Mouse (Mus musculus): ENCODE results near the gene Zfp750.

GRCm38 (mm10) chr11:121467408-121467807 is 51.7 kb downstream of the Zfp750 start:
- TF ChIP-seq CTCF (IDR thresholded peaks at IDR 0.05; ENCODE audit: borderline replicate concordance, insufficient read depth, low read length) (no peak), POLR2A (IDR thresholded peaks at IDR 0.05; ENCODE audit: low read depth, low read length) (no peak)

All from embryonic fibroblast, embryonic 13.5 days (primary cell).